Mouse (Mus musculus) liver, embryonic 11.5 days (tissue): ENCODE measurements around the gene Srgap2. TPM values are rescaled to one million over a fixed set of nuclear protein-coding genes. Genes with fewer than 3 reads are reported as not detected.

ENCODE experiments used
- ATAC-seq: fragments of 200-750 bp; cut with Nextera tagmentation; replicated peaks from 2 replicates; pipeline ENCODE4 v1.8.0; 2017; ENCODE audit warnings: moderate number of reproducible peaks, mild to moderate bottlenecking, moderate TSS enrichment, moderate library complexity; ENCODE audit not compliant: low FRiP score
- DNase-seq: peaks from one replicate; pipeline ENCODE4 v3.0.0-alpha.2; 2017; ENCODE audit warnings: low spot score
- H3K27ac ChIP-seq: fragments of 300-500 bp; sonication (generic); 2 replicates; pipeline ENCODE4 v1.5.1; 2014; ENCODE audit warnings: mild to moderate bottlenecking, low read depth, low read length, control low read depth
- H3K27me3 ChIP-seq: fragments of 300-500 bp; sonication (generic); replicated peaks from 2 replicates; pipeline ENCODE4 v1.6.1; 2014; ENCODE audit warnings: low read length, mixed read lengths; ENCODE audit not compliant: control insufficient read depth, insufficient read depth
- H3K36me3 ChIP-seq: fragments of 300-500 bp; sonication (generic); 2 replicates; pipeline ENCODE4 v1.6.1; 2014; ENCODE audit warnings: mild to moderate bottlenecking, low read length, moderate library complexity, mixed read lengths; ENCODE audit not compliant: control insufficient read depth, insufficient read depth
- H3K4me1 ChIP-seq: fragments of 300-500 bp; sonication (generic); replicated peaks from 2 replicates; pipeline ENCODE4 v1.6.1; 2014; ENCODE audit warnings: low read length, mixed read lengths; ENCODE audit not compliant: control insufficient read depth, insufficient read depth
- H3K4me2 ChIP-seq: fragments of 300-500 bp; sonication (generic); 2 replicates; pipeline ENCODE4 v1.6.1; 2014; ENCODE audit warnings: mild to moderate bottlenecking, control low read depth, moderate library complexity
- H3K4me3 ChIP-seq: fragments of 300-500 bp; sonication (generic); 2 replicates; pipeline ENCODE4 v1.5.1; 2014; ENCODE audit warnings: low read depth, low read length, control low read depth
- H3K9ac ChIP-seq: fragments of 300-500 bp; sonication (generic); 2 replicates; pipeline ENCODE4 v1.6.1; 2014; ENCODE audit warnings: low read depth, low read length, control low read depth
- H3K9me3 ChIP-seq: fragments of 300-500 bp; sonication (generic); 2 replicates; pipeline ENCODE4 v1.6.1; 2016; ENCODE audit warnings: low read length, inconsistent platforms, mixed read lengths; ENCODE audit not compliant: control insufficient read depth
- WGBS: fragments of 180-500 bp; shearing (Covaris S2); extraction: QIAGEN DNeasy Blood & Tissue Kit; methylation state at CpG from one replicate; pipeline ENCODE4 v1.1.7; 2014; 5-methylcytosine and 5-hydroxymethylcytosine counted together
- polyA plus RNA-seq: library from polyadenylated mRNA; unstranded; fragments of >200 nt; fragmentation: Nextera tagmentation; extraction: Ambion mirVana; gene quantifications from 2 replicates; pipeline ENCODE4 v1.2.1, GENCODE M21; 2014

Gene Srgap2
- polyA plus RNA-seq, 1 experiment from 2014 or later, result 16.1 TPM

DNA sequence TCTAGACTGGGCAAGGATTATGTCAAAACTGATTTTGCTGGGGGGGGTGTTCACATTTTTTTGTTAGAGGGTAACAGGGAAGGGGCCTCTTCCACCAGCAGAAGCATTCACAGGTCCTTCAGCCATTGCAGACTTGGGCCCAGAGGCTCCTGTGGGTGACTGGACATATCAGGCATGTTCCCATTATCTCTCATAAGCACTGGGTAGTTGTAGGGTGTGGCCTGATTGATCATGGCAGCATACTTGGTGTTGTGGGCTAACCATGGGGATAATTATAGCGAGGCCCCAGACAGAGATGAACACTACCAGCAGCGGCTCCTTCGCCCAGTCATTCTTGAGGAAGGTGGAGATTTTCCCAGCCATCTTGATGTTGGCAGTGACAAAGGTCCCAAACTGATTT, 79.8 kb downstream of the Srgap2 start:
- WGBS, result 48% methylated on average over 3 of the region's 3 CpGs
- Histone ChIP-seq H3K9me3 (no peaks in the 10 kb centered on the region), H3K27ac (no peak overlapping the region), H3K4me1 (peaks cover 17% of the 10 kb centered on the region), H3K27me3 (no peaks in the 10 kb centered on the region), H3K4me3 (no peak overlapping the region), H3K4me2 (peak overlapping the region; percentile 15; the same call in 1 of the 2 replicates), H3K9ac (no peak overlapping the region), H3K36me3 (no peaks in the 10 kb centered on the region)
- DNase-seq (peak; percentile 43), ATAC-seq (peak; percentile 100)

- Histone ChIP-seq H3K4me2 (no peak overlapping the region), H3K27ac (no peak overlapping the region)
- 87% methylated on average over 4 of the region's 4 CpGs for WGBS
These were observed 80.6 kb downstream of the Srgap2 start for GRCm38 (mm10) chr1:131446577-131446976.

DNA sequence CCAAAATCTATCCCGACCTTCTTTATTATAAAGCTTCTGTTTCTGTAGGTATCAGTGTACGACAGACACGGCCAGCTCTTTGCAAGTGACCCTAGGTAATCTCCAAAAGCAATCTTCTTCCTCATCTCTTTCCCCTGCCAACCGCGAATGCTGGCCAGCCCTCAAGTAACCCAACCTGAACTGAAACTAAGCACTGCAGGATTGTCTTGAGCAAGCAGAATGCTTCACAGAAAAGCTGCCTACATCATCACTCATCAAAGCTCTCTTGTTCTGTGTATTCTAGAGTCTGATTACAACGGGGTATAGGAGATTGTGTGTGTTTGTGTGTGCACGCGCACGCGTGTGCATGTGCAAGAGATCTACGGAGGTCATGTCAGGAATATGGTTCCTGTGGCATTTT, 88.6 kb downstream of the Srgap2 start:
- no peak overlapping the region for H3K9ac ChIP-seq
- H3K4me1 ChIP-seq, result no peaks in the 10 kb centered on the region
- ATAC-seq (no peak), DNase-seq (no peak)
- H3K36me3 ChIP-seq, result no peaks in the 10 kb centered on the region
- H3K27me3 ChIP-seq, result no peaks in the 10 kb centered on the region
- H3K4me3 ChIP-seq, result no peak overlapping the region
- no peaks in the 10 kb centered on the region for H3K9me3 ChIP-seq
- H3K4me2 ChIP-seq, result no peak overlapping the region
- 72% methylated on average over 11 of the region's 11 CpGs for WGBS
- H3K27ac ChIP-seq, result no peak overlapping the region

More at GRCm38 (mm10) chr1:131446577-131446976, 80.6 kb downstream of the Srgap2 start:
- H3K9me3 ChIP-seq, result no peaks in the 10 kb centered on the region
- ATAC-seq, result no peak
- no peak overlapping the region for H3K4me3 ChIP-seq
- DNase-seq, result no peak
- no peak overlapping the region for H3K9ac ChIP-seq
- H3K4me1 ChIP-seq, result peaks cover 17% of the 10 kb centered on the region
- H3K36me3 ChIP-seq, result no peaks in the 10 kb centered on the region
- no peaks in the 10 kb centered on the region for H3K27me3 ChIP-seq

- Histone ChIP-seq H3K4me1 (no peaks in the 10 kb centered on the region), H3K9ac (no peak overlapping the region), H3K4me2 (no peak overlapping the region), H3K27ac (no peak overlapping the region), H3K27me3 (no peaks in the 10 kb centered on the region), H3K36me3 (no peaks in the 10 kb centered on the region), H3K9me3 (no peaks in the 10 kb centered on the region), H3K4me3 (no peak overlapping the region)
- DNase-seq (no peak), ATAC-seq (no peak)
These were observed 89.2 kb downstream of the Srgap2 start for GRCm38 (mm10) chr1:131437975-131438374.

GRCm38 (mm10) chr1:131436609-131437008, 90.5 kb downstream of the Srgap2 start:
- Histone ChIP-seq H3K4me1 (no peaks in the 10 kb centered on the region), H3K4me3 (no peak overlapping the region), H3K27me3 (no peaks in the 10 kb centered on the region), H3K4me2 (no peak overlapping the region), H3K36me3 (no peaks in the 10 kb centered on the region), H3K9ac (no peak overlapping the region), H3K27ac (no peak overlapping the region), H3K9me3 (no peaks in the 10 kb centered on the region)
- 84% methylated on average over 7 of the region's 7 CpGs for WGBS
- no peak for ATAC-seq
- no peak for DNase-seq

DNA sequence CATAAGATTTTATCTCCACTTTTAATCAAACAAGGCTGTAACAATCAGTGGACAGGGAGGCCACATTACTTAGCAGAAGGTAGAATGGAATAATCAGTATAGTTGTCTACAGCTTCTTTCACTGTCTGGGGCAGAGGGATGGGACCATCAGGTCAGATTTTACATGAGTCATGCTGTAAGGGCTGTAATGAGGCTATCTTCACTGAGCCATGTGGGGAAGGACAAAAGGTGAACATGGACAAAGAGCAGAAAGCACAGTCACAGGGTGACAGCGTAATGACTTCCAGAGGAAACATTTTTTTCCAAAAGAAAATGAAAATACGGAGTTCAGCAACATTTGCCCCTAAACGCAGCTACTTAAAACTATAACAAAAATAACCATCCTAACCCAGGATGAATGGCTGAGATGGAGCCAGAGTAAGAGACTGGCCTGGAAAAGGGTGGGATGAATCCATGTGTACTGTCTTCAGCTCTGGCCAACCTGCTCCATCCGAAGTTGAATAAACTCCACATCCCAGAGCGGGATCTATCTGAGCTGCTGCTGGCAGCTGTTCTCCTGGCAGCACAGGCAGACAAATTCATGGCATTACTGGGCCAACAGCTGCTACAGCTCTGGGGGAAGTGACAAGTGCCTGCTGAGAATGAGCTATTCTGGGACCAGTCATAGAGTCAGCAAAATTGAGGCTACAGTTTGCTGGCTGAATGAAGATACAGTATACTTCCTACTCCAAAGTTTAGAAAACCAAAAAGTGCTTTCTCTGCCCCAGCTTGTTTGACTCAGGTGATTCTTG, 95.5 kb downstream of the Srgap2 start:
- Histone ChIP-seq H3K4me3 (no peak overlapping the region), H3K36me3 (no peaks in the 10 kb centered on the region), H3K27ac (no peak overlapping the region), H3K4me1 (peaks cover 6% of the 10 kb centered on the region; the same call in 1 of the 2 replicates), H3K27me3 (no peaks in the 10 kb centered on the region), H3K9me3 (no peaks in the 10 kb centered on the region), H3K4me2 (no peak overlapping the region), H3K9ac (no peak overlapping the region)
- no peak for DNase-seq
- 78% methylated on average over 5 of the region's 5 CpGs for WGBS
- no peak for ATAC-seq

DNA sequence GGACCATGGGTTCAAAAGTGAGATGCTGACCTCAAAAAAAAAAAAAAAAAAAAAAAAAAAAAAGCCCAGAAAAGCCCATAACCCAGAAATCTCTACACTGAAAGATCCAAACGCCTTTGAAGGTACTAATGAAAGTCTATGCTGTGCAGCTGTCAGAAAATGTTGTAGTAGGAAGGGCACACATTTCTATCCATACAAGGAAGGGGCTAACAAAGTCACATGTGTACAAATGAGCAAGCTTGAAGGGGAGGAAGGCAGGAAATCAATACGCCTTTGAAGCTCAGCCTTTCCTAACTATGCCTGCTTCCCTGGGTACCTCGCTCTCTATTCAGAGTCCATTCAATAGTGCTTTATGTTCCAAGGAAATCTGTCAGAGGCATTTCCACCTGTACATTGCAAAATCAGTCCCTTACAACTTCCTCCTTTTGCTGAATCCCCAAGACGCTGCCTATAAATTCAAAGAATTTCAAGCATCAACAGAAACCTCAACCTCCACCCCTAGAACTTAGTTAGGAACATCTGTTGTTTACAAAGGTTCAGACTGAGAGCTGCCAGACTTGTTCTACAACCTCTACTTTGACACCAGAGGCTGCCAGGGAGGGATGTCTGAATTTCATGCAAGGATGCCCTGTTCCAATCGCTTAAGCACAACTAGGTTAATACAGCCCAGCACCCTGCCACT, 99.9 kb downstream of the Srgap2 start:
- peaks cover 6% of the 10 kb centered on the region; the same call in 1 of the 2 replicates for H3K4me1 ChIP-seq
- H3K9ac ChIP-seq, result no peak overlapping the region
- DNase-seq (no peak), ATAC-seq (no peak)
- no peak overlapping the region for H3K27ac ChIP-seq
- no peaks in the 10 kb centered on the region for H3K9me3 ChIP-seq
- H3K27me3 ChIP-seq, result no peaks in the 10 kb centered on the region
- WGBS, result 42% methylated on average over 5 of the region's 5 CpGs
- H3K4me2 ChIP-seq, result no peak overlapping the region
- no peak overlapping the region for H3K4me3 ChIP-seq
- H3K36me3 ChIP-seq, result no peaks in the 10 kb centered on the region

DNA sequence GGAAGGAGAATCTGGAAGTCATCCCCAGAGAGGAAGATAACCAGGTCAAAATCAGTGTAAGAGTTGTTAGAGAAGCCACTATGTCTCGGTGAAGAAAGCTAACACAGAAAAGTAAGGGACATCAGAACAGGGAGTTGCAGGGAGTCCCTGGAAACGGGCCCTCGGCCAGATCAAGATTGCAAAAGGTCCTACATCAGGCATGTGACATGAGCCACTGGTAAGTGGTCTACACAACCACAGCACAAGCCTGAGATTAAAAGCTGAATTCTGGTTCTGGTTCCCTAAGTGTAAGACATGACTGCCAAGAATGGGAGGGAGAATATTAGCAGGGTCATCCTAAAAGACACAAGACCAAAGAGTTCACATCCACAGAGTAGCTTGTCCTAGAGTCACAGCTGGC, 104.1 kb downstream of the Srgap2 start:
- no peaks in the 10 kb centered on the region for H3K36me3 ChIP-seq
- H3K27me3 ChIP-seq, result no peaks in the 10 kb centered on the region
- WGBS, result 80% methylated on average over 3 of the region's 3 CpGs
- no peak overlapping the region for H3K4me3 ChIP-seq
- H3K27ac ChIP-seq, result no peak overlapping the region
- no peak for DNase-seq
- no peak overlapping the region for H3K9ac ChIP-seq
- no peak overlapping the region for H3K4me2 ChIP-seq
- ATAC-seq, result no peak
- peaks cover 11% of the 10 kb centered on the region for H3K4me1 ChIP-seq
- no peaks in the 10 kb centered on the region for H3K9me3 ChIP-seq

DNA sequence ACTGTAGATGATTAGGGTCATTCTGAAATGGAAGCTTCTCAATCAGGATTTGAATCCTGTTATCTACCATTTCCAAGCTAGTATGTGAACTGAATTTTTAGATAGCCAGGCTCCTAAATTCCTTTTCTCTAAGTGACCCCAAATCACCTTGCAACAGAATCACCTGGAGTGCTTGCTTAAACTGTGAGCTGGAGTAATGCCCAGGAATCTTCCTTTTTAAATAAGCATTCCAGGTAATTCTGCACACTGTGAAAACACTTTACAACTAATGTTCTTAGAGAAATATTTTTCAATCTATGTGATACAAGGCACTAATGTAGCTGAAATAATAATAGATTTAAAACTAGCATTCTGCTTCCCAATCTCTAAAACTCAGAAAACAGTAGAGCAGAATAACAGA, 106.0 kb downstream of the Srgap2 start:
- no peak for DNase-seq
- ATAC-seq, result no peak
- Histone ChIP-seq H3K4me2 (no peak overlapping the region), H3K4me1 (peaks cover 5% of the 10 kb centered on the region), H3K27me3 (no peaks in the 10 kb centered on the region), H3K9ac (no peak overlapping the region), H3K27ac (no peak overlapping the region), H3K36me3 (no peaks in the 10 kb centered on the region), H3K9me3 (no peaks in the 10 kb centered on the region), H3K4me3 (no peak overlapping the region)
